Mouse (Mus musculus): ENCODE measurements around the gene Zfr.

- TF ChIP-seq CTCF (IDR thresholded peaks at IDR 0.05; ENCODE audit: borderline replicate concordance, control insufficient read depth, extremely low read depth, insufficient read depth, low read length, poor library complexity) (no peak), POLR2A (IDR thresholded peaks at IDR 0.05; ENCODE audit: control insufficient read depth, extremely low read depth, insufficient read depth, low read length, poor library complexity) (no peak)
Measured at GRCm38 (mm10) chr15:12087634-12088033, 30.0 kb upstream of the Zfr start.
